Mouse (Mus musculus) heart, embryonic 10.5 days (tissue): ENCODE measurements around the gene Casp2. TPM values are rescaled to one million over a fixed set of nuclear protein-coding genes. Genes with fewer than 3 reads are reported as not detected.

ENCODE experiments used
- DNase-seq: peaks from one replicate; pipeline ENCODE4 v3.0.0-alpha.2; 2017; ENCODE audit warnings: low spot score
- H3K27ac ChIP-seq: fragments of 300-500 bp; sonication (generic); 2 replicates; pipeline ENCODE4 v1.5.1; 2016; ENCODE audit warnings: mild to moderate bottlenecking
- H3K27me3 ChIP-seq: fragments of 300-500 bp; sonication (generic); 2 replicates; pipeline ENCODE4 v1.6.1; 2016; ENCODE audit warnings: mild to moderate bottlenecking; ENCODE audit not compliant: poor library complexity, insufficient read depth, severe bottlenecking
- H3K36me3 ChIP-seq: fragments of 300-500 bp; sonication (generic); 2 replicates; pipeline ENCODE4 v1.6.1; 2016; ENCODE audit warnings: mild to moderate bottlenecking, moderate library complexity
- H3K4me1 ChIP-seq: fragments of 300-500 bp; sonication (generic); 2 replicates; pipeline ENCODE4 v1.6.1; 2016; ENCODE audit warnings: mild to moderate bottlenecking
- H3K4me3 ChIP-seq: fragments of 300-500 bp; sonication (generic); 2 replicates; pipeline ENCODE4 v1.5.1; 2016; ENCODE audit warnings: mild to moderate bottlenecking, moderate library complexity
- H3K9me3 ChIP-seq: fragments of 300-500 bp; sonication (generic); 2 replicates; pipeline ENCODE4 v1.6.1; 2016; ENCODE audit warnings: mild to moderate bottlenecking, moderate library complexity
- WGBS: fragments of 180-500 bp; shearing (Covaris S2); methylation state at CpG from one replicate; pipeline ENCODE4 v1.1.7; 2016; 5-methylcytosine and 5-hydroxymethylcytosine counted together
- polyA plus RNA-seq: library from polyadenylated mRNA; unstranded; fragments of >200 nt; fragmentation: Nextera tagmentation; extraction: Ambion mirVana; gene quantifications from 2 replicates; pipeline ENCODE4 v1.2.1, GENCODE M21; 2016

The Casp2 gene
- polyA plus RNA-seq, 1 experiment from 2014 or later, result 45.2 TPM

DNA sequence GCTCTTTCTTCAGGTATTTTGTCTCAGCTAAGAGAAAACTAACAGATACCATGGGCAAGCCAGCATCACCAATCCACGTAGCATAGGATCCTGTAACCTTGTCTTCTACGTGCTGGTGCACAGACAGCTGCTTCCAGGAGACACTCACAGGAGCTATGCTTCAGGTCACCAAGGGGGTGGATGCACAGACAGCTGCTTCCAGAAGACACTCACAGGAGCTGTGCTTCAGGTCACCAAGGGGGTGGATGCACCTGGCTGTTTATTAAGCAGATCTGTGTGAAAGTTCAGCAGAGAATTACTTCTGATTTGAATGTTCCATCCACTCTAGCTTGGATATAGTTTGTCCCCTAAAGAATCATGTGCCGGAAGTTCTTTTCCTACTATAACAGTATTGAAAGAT, 66.2 kb downstream of the Casp2 start:
- Histone ChIP-seq H3K9me3 (no peaks in the 10 kb centered on the region), H3K27me3 (peaks cover 5% of the 10 kb centered on the region; the same call in 1 of the 2 replicates), H3K27ac (no peak overlapping the region), H3K4me1 (no peaks in the 10 kb centered on the region), H3K4me3 (no peak overlapping the region), H3K36me3 (no peaks in the 10 kb centered on the region)
- no peak for DNase-seq
- WGBS, result 87% methylated on average over 3 of the region's 3 CpGs

Other genes with a start within 250 kb of the Casp2 start
- gene Sva, start 226.6 kb upstream of the Casp2 start, polyA plus RNA-seq, result not detected in 2 replicates
- gene Tas2r139, start 124.0 kb upstream of the Casp2 start, polyA plus RNA-seq, result not detected in 2 replicates
- not detected in 2 replicates for gene Tas2r144, start 49.7 kb upstream of the Casp2 start, polyA plus RNA-seq
- gene Gstk1, start 19.1 kb upstream of the Casp2 start, polyA plus RNA-seq, result 9.7 and 13.8 TPM in 2 replicates
- gene Tmem139, start 3.0 kb upstream of the Casp2 start, polyA plus RNA-seq, result 0.21 and 0.41 TPM in 2 replicates
- gene Clcn1, start 21.7 kb downstream of the Casp2 start, polyA plus RNA-seq, result 0.59 and 0.67 TPM in 2 replicates
- gene Fam131b, start 59.7 kb downstream of the Casp2 start, polyA plus RNA-seq, result 0.21 and 0.30 TPM in 2 replicates
- gene Zyx, start 84.6 kb downstream of the Casp2 start, polyA plus RNA-seq, result 165 and 193 TPM in 2 replicates
- gene Epha1, start 108.3 kb downstream of the Casp2 start, polyA plus RNA-seq, result 3.0 and 4.8 TPM in 2 replicates
- not detected in 2 replicates for gene Tas2r143, start 135.3 kb downstream of the Casp2 start, polyA plus RNA-seq
- gene Tas2r135, start 140.4 kb downstream of the Casp2 start, polyA plus RNA-seq, result not detected in 2 replicates
- not detected in 2 replicates for gene Tas2r126, start 169.6 kb downstream of the Casp2 start, polyA plus RNA-seq
- gene Olfr458, start 200.2 kb downstream of the Casp2 start, polyA plus RNA-seq, result 0.19 TPM in 1 of 2 replicates, not detected in the other
- gene Olfr457, start 211.3 kb downstream of the Casp2 start, polyA plus RNA-seq, result not detected in 2 replicates
- 0.13 TPM in 1 of 2 replicates, not detected in the other for gene Olfr456, start 222.2 kb downstream of the Casp2 start, polyA plus RNA-seq